Mouse (Mus musculus) erythroblast, embryonic 14.5 days (primary cell): ENCODE results near the gene Gm10803.
"Not testable (repeated sequence)": the region's sequence is repeated elsewhere in the genome, so short reads cannot be mapped to it uniquely, and the experiment has no call there.

Experiments
- GATA1 ChIP-seq: IDR thresholded peaks from 2 replicates; pipeline ENCODE4 v1.6.1; 2012; ENCODE audit warnings: low read length, inconsistent platforms, mixed read lengths
- TAL1 ChIP-seq: IDR thresholded peaks from 3 replicates; pipeline ENCODE4 v1.6.1; 2012; ENCODE audit warnings: low read length, inconsistent platforms, mixed read lengths

- not testable (repeated sequence) for TF ChIP-seq GATA1, TAL1
Measured at GRCm38 (mm10) chr2:93560268-93560667, at the start of gene Gm10803.
